Mouse (Mus musculus): ENCODE results near the gene Ropn1. TPM values are rescaled to one million over a fixed set of nuclear protein-coding genes. Genes with fewer than 3 reads are reported as not detected.

Ropn1 gene
- not detected in 2 replicates for polyA plus RNA-seq (2014; fragmentation: Nextera tagmentation; extraction: Ambion mirVana)

GRCm38 (mm10) chr16:34649621-34650020 lies at the start of gene Ropn1:
Gene Ropn1, plus strand, starts transcription at chr16:34649921.
- Histone ChIP-seq H3K9me3 (ENCODE audit: control insufficient read depth, low read depth, low read length) (no peaks in the 10 kb centered on the region), H3K4me1 (ENCODE audit: control insufficient read depth, insufficient read depth, low read length) (no peaks in the 10 kb centered on the region), H3K9ac (replicated peaks; ENCODE audit: low read depth, low read length) (no peak within 1 kb of the TSS), H3K4me3 (ENCODE audit: low read depth, low read length) (no peak within 1 kb of the TSS), H3K27me3 (ENCODE audit: control insufficient read depth, insufficient read depth, low read length) (no peaks in the 10 kb centered on the region), H3K36me3 (ENCODE audit: control insufficient read depth, insufficient read depth, low read length) (no peaks in the 10 kb centered on the region), H3K4me2 (replicated peaks; ENCODE audit: low read depth, low read length) (no peak within 1 kb of the TSS), H3K27ac (ENCODE audit: low read length) (no peak within 1 kb of the TSS)
- no peak for ATAC-seq (ENCODE audit: insufficient number of reproducible peaks, insufficient read depth, low FRiP score, low read depth)
- WGBS: 58% methylated on average over 7 of the region's 7 CpGs

GRCm38 (mm10) chr16:34601954-34602353 lies 47.8 kb upstream of the Ropn1 start:
- H3K27me3 ChIP-seq (ENCODE audit: control insufficient read depth, insufficient read depth, low read length): no peaks in the 10 kb centered on the region
- no peak for ATAC-seq (ENCODE audit: insufficient number of reproducible peaks, insufficient read depth, low FRiP score, low read depth)
- H3K4me3 ChIP-seq (ENCODE audit: low read depth, low read length): no peak overlapping the region
- no peak overlapping the region for H3K9ac ChIP-seq (replicated peaks; ENCODE audit: low read depth, low read length)
- H3K4me2 ChIP-seq (replicated peaks; ENCODE audit: low read depth, low read length): no peak overlapping the region
- WGBS: 74% methylated on average over 4 of the region's 4 CpGs
- no peaks in the 10 kb centered on the region for H3K4me1 ChIP-seq (ENCODE audit: control insufficient read depth, insufficient read depth, low read length)
- no peak overlapping the region for H3K27ac ChIP-seq (ENCODE audit: low read length)
- no peaks in the 10 kb centered on the region for H3K9me3 ChIP-seq (ENCODE audit: control insufficient read depth, low read depth, low read length)
- no peaks in the 10 kb centered on the region for H3K36me3 ChIP-seq (ENCODE audit: control insufficient read depth, insufficient read depth, low read length)

GRCm38 (mm10) chr16:34603076-34603475 lies 46.6 kb upstream of the Ropn1 start:
- Histone ChIP-seq H3K36me3 (ENCODE audit: control insufficient read depth, insufficient read depth, low read length) (no peaks in the 10 kb centered on the region), H3K4me1 (ENCODE audit: control insufficient read depth, insufficient read depth, low read length) (no peaks in the 10 kb centered on the region), H3K9ac (replicated peaks; ENCODE audit: low read depth, low read length) (no peak overlapping the region), H3K4me3 (ENCODE audit: low read depth, low read length) (no peak overlapping the region), H3K4me2 (replicated peaks; ENCODE audit: low read depth, low read length) (no peak overlapping the region), H3K9me3 (ENCODE audit: control insufficient read depth, low read depth, low read length) (no peaks in the 10 kb centered on the region), H3K27me3 (ENCODE audit: control insufficient read depth, insufficient read depth, low read length) (no peaks in the 10 kb centered on the region), H3K27ac (ENCODE audit: low read length) (no peak overlapping the region)
- WGBS: 66% methylated on average over 4 of the region's 4 CpGs
- no peak for ATAC-seq (ENCODE audit: insufficient number of reproducible peaks, insufficient read depth, low FRiP score, low read depth)

GRCm38 (mm10) chr16:34603854-34604253 lies 45.9 kb upstream of the Ropn1 start:
- Histone ChIP-seq H3K9ac (replicated peaks; ENCODE audit: low read depth, low read length) (no peak overlapping the region), H3K4me2 (replicated peaks; ENCODE audit: low read depth, low read length) (no peak overlapping the region), H3K27ac (ENCODE audit: low read length) (no peak overlapping the region), H3K4me1 (ENCODE audit: control insufficient read depth, insufficient read depth, low read length) (no peaks in the 10 kb centered on the region), H3K9me3 (ENCODE audit: control insufficient read depth, low read depth, low read length) (no peaks in the 10 kb centered on the region), H3K36me3 (ENCODE audit: control insufficient read depth, insufficient read depth, low read length) (no peaks in the 10 kb centered on the region), H3K4me3 (ENCODE audit: low read depth, low read length) (no peak overlapping the region), H3K27me3 (ENCODE audit: control insufficient read depth, insufficient read depth, low read length) (no peaks in the 10 kb centered on the region)
- no peak for ATAC-seq (ENCODE audit: insufficient number of reproducible peaks, insufficient read depth, low FRiP score, low read depth)
- WGBS: 38% methylated on average over 6 of the region's 6 CpGs

GRCm38 (mm10) chr16:34605679-34606078 lies 44.0 kb upstream of the Ropn1 start:
- Histone ChIP-seq H3K4me3 (ENCODE audit: low read depth, low read length) (no peak overlapping the region), H3K27ac (ENCODE audit: low read length) (no peak overlapping the region), H3K9me3 (ENCODE audit: control insufficient read depth, low read depth, low read length) (no peaks in the 10 kb centered on the region), H3K4me2 (replicated peaks; ENCODE audit: low read depth, low read length) (no peak overlapping the region), H3K9ac (replicated peaks; ENCODE audit: low read depth, low read length) (no peak overlapping the region), H3K36me3 (ENCODE audit: control insufficient read depth, insufficient read depth, low read length) (no peaks in the 10 kb centered on the region), H3K27me3 (ENCODE audit: control insufficient read depth, insufficient read depth, low read length) (no peaks in the 10 kb centered on the region), H3K4me1 (ENCODE audit: control insufficient read depth, insufficient read depth, low read length) (no peaks in the 10 kb centered on the region)
- WGBS: 23% methylated on average over 3 of the region's 3 CpGs
- ATAC-seq (ENCODE audit: insufficient number of reproducible peaks, insufficient read depth, low FRiP score, low read depth): no peak

GRCm38 (mm10) chr16:34610137-34610536 lies 39.6 kb upstream of the Ropn1 start:
- H3K4me1 ChIP-seq (ENCODE audit: control insufficient read depth, insufficient read depth, low read length): no peaks in the 10 kb centered on the region

GRCm38 (mm10) chr16:34614021-34614420 lies 35.7 kb upstream of the Ropn1 start:
- Histone ChIP-seq H3K9me3 (ENCODE audit: control insufficient read depth, low read depth, low read length) (no peaks in the 10 kb centered on the region), H3K36me3 (ENCODE audit: control insufficient read depth, insufficient read depth, low read length) (no peaks in the 10 kb centered on the region), H3K9ac (replicated peaks; ENCODE audit: low read depth, low read length) (no peak overlapping the region), H3K4me3 (ENCODE audit: low read depth, low read length) (no peak overlapping the region), H3K4me1 (ENCODE audit: control insufficient read depth, insufficient read depth, low read length) (no peaks in the 10 kb centered on the region), H3K27ac (ENCODE audit: low read length) (no peak overlapping the region), H3K4me2 (replicated peaks; ENCODE audit: low read depth, low read length) (no peak overlapping the region), H3K27me3 (ENCODE audit: control insufficient read depth, insufficient read depth, low read length) (no peaks in the 10 kb centered on the region)
- WGBS: 83% methylated on average over 2 of the region's 2 CpGs
- ATAC-seq (ENCODE audit: insufficient number of reproducible peaks, insufficient read depth, low FRiP score, low read depth): no peak

More at GRCm38 (mm10) chr16:34610137-34610536, 39.6 kb upstream of the Ropn1 start:
- no peak overlapping the region for H3K4me3 ChIP-seq (ENCODE audit: low read depth, low read length)
- H3K27me3 ChIP-seq (ENCODE audit: control insufficient read depth, insufficient read depth, low read length): no peaks in the 10 kb centered on the region
- no peaks in the 10 kb centered on the region for H3K9me3 ChIP-seq (ENCODE audit: control insufficient read depth, low read depth, low read length)
- no peak overlapping the region for H3K9ac ChIP-seq (replicated peaks; ENCODE audit: low read depth, low read length)
- no peak overlapping the region for H3K27ac ChIP-seq (ENCODE audit: low read length)
- H3K4me2 ChIP-seq (replicated peaks; ENCODE audit: low read depth, low read length): no peak overlapping the region
- no peaks in the 10 kb centered on the region for H3K36me3 ChIP-seq (ENCODE audit: control insufficient read depth, insufficient read depth, low read length)
- no peak for ATAC-seq (ENCODE audit: insufficient number of reproducible peaks, insufficient read depth, low FRiP score, low read depth)
- 88% methylated on average over 1 of the region's 1 CpGs for WGBS

- no peaks in the 10 kb centered on the region for H3K27me3 ChIP-seq (ENCODE audit: control insufficient read depth, insufficient read depth, low read length)
- no peaks in the 10 kb centered on the region for H3K36me3 ChIP-seq (ENCODE audit: control insufficient read depth, insufficient read depth, low read length)
- no peak overlapping the region for H3K27ac ChIP-seq (ENCODE audit: low read length)
- no peak for ATAC-seq (ENCODE audit: insufficient number of reproducible peaks, insufficient read depth, low FRiP score, low read depth)
- 0 out of 2 replicates have a peak, but pooled peaks cover 4% of the 10 kb centered on the region for H3K9me3 ChIP-seq (ENCODE audit: control insufficient read depth, low read depth, low read length)
- H3K9ac ChIP-seq (replicated peaks; ENCODE audit: low read depth, low read length): no peak overlapping the region
- 70% methylated on average over 2 of the region's 2 CpGs for WGBS
- H3K4me3 ChIP-seq (ENCODE audit: low read depth, low read length): no peak overlapping the region
- no peak overlapping the region for H3K4me2 ChIP-seq (replicated peaks; ENCODE audit: low read depth, low read length)
- H3K4me1 ChIP-seq (ENCODE audit: control insufficient read depth, insufficient read depth, low read length): no peaks in the 10 kb centered on the region
Measured at GRCm38 (mm10) chr16:34627591-34627990, 22.1 kb upstream of the Ropn1 start.

GRCm38 (mm10) chr16:34628397-34628796 lies 21.3 kb upstream of the Ropn1 start:
- WGBS: 66% methylated on average over 4 of the region's 4 CpGs

More at GRCm38 (mm10) chr16:34628397-34628796, 21.3 kb upstream of the Ropn1 start:
- Histone ChIP-seq H3K4me3 (ENCODE audit: low read depth, low read length) (no peak overlapping the region), H3K27ac (ENCODE audit: low read length) (no peak overlapping the region), H3K36me3 (ENCODE audit: control insufficient read depth, insufficient read depth, low read length) (no peaks in the 10 kb centered on the region), H3K9ac (replicated peaks; ENCODE audit: low read depth, low read length) (no peak overlapping the region), H3K4me1 (ENCODE audit: control insufficient read depth, insufficient read depth, low read length) (no peaks in the 10 kb centered on the region), H3K4me2 (replicated peaks; ENCODE audit: low read depth, low read length) (no peak overlapping the region), H3K27me3 (ENCODE audit: control insufficient read depth, insufficient read depth, low read length) (no peaks in the 10 kb centered on the region), H3K9me3 (ENCODE audit: control insufficient read depth, low read depth, low read length) (0 out of 2 replicates have a peak, but pooled peaks cover 4% of the 10 kb centered on the region)
- ATAC-seq (ENCODE audit: insufficient number of reproducible peaks, insufficient read depth, low FRiP score, low read depth): no peak
